Mouse (Mus musculus) right cerebral cortex, postnatal 14 days (tissue): ENCODE measurements around the gene Sema4d.
A peak's percentile ranks its signal among the peaks of the same experiment; 100 is the strongest.

Source experiments
- DNase-seq: peaks from one replicate; pipeline ENCODE4 v3.0.0; 2022

Gene Sema4d

GRCm38 (mm10) chr13:51777738-51778274 lies 15.7 kb downstream of the Sema4d start:
- DNase-seq, result no peak

- peak; percentile 44 for DNase-seq
Observed at GRCm38 (mm10) chr13:51777048-51777737, 16.4 kb downstream of the Sema4d start.

- no peak for DNase-seq
Observed at GRCm38 (mm10) chr13:51776160-51776737, 17.3 kb downstream of the Sema4d start.

- DNase-seq, result peak; percentile 41
Observed at GRCm38 (mm10) chr13:51771802-51772206, 21.7 kb downstream of the Sema4d start.

- no peak for DNase-seq
Observed at GRCm38 (mm10) chr13:51770647-51771427, 22.7 kb downstream of the Sema4d start.

GRCm38 (mm10) chr13:51767991-51768761 lies 25.4 kb downstream of the Sema4d start:
- DNase-seq, result no peak

GRCm38 (mm10) chr13:51767513-51767912 lies 26.0 kb downstream of the Sema4d start:
- no peak for DNase-seq

GRCm38 (mm10) chr13:51766756-51767155 lies 26.8 kb downstream of the Sema4d start:
- DNase-seq, result no peak

GRCm38 (mm10) chr13:51765369-51765768 lies 28.2 kb downstream of the Sema4d start:
- DNase-seq, result no peak

- no peak for DNase-seq
Observed at GRCm38 (mm10) chr13:51763019-51763698, 30.4 kb downstream of the Sema4d start.

- no peak for DNase-seq
Observed at GRCm38 (mm10) chr13:51761186-51761813, 32.2 kb downstream of the Sema4d start.

- DNase-seq, result no peak
Observed at GRCm38 (mm10) chr13:51759256-51759987, 34.1 kb downstream of the Sema4d start.

- DNase-seq, result no peak
Observed at GRCm38 (mm10) chr13:51758428-51758827, 35.1 kb downstream of the Sema4d start.

- no peak for DNase-seq
Observed at GRCm38 (mm10) chr13:51757099-51757498, 36.4 kb downstream of the Sema4d start.

GRCm38 (mm10) chr13:51756563-51756962 lies 37.0 kb downstream of the Sema4d start:
- no peak for DNase-seq

- no peak for DNase-seq
Observed at GRCm38 (mm10) chr13:51756019-51756418, 37.5 kb downstream of the Sema4d start.

GRCm38 (mm10) chr13:51755584-51755983 lies 38.0 kb downstream of the Sema4d start:
- DNase-seq, result no peak

- DNase-seq, result no peak
Observed at GRCm38 (mm10) chr13:51754559-51755126, 38.9 kb downstream of the Sema4d start.

- DNase-seq, result no peak
Observed at GRCm38 (mm10) chr13:51753802-51754444, 39.6 kb downstream of the Sema4d start.

- DNase-seq, result no peak
Observed at GRCm38 (mm10) chr13:51753168-51753465, 40.4 kb downstream of the Sema4d start.
